Mouse (Mus musculus) heart, postnatal 0 days (tissue): ENCODE measurements around the gene Nedd1.

Experiments
- CTCF ChIP-seq: IDR thresholded peaks from 2 replicates; pipeline ENCODE4 v1.5.1; 2016; ENCODE audit warnings: antibody characterized with exemption, control low read depth, low read depth
- EP300 ChIP-seq: IDR thresholded peaks from 2 replicates; pipeline ENCODE4 v1.6.1; 2016; ENCODE audit warnings: antibody characterized with exemption, low read depth

- TF ChIP-seq CTCF, result no peak
- TF ChIP-seq EP300, result no peak
Observed at GRCm38 (mm10) chr10:92671906-92672305, 50.3 kb downstream of the Nedd1 start.
